Mouse (Mus musculus) embryo, embryonic 9.5 days (tissue): Measurements from ENCODE around the gene Lclat1.
"Not testable (repeated sequence)": the region's sequence is repeated elsewhere in the genome, so short reads cannot be mapped to it uniquely, and the experiment has no call there.

Source experiments
- DNase-seq: peaks from one replicate; pipeline ENCODE4 v3.0.0-alpha.2; 2017; ENCODE audit errors: extremely low spot score

Gene Lclat1

DNA sequence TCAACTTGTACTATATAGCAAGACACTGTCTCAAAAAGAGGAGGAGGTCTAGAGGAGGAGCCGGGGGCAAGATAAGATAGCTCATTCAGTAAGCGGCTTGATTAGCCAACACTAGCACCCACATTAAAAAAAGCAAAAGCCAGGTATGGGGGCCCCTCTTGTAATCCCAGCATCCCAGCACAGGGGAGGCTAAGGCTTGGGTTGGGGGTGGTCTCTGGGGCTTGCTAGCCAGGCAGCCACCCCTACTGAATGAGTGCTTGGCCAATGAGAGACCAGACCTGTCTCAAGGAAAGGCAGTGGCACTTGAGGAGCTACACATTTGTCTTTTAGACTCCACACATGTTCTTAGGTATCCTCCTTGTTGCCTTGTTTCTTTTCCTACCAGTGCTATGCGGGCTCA lies 136.8 kb downstream of the Lclat1 start:
- DNase-seq = no peak

DNA sequence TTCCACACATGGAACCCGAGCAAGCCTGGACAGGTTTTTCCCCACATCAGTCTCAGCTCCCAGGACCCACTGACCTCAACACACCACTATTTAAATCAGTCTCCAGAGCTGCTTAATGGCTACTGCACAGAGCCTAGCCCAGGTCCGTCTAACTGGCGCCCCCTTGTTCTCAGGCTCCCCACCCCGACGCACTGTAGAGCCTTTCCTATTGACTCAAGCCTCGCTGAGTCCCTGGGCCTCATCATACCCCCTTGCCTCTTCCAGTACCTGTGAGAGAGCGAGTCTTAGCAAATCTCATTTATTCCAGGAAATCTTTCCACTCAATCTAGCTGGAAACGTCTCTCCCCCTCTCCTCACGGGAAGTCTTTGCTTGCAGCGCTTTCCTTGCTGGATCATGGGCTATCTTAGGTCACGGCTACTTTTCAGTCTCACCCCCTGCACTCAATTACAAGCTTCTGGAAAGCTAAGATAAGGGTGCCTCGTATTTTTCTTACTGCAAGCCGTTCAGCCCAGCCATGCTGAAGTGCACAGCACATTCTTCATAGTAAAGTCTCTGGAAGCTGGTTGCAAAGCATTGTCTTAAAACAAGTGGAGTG lies 137.4 kb downstream of the Lclat1 start:
- no peak for DNase-seq

DNA sequence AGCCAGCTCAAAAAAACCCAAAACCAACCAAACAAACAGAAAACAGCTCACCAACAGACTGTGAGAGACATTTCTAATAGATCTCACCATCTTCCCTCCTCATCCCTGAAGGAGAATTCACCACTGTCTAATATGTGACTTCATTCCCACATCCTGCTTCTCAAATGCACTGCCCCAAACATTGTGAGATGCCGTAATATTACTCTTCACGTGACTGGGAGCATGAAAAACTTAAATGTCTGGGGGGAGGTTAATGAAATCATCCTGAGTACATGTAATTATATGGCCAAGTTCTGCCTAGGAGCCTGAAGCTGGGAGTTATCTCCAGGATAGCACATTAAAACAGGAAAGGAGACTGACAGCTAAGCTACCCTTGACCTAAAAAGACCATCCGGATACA lies 138.3 kb downstream of the Lclat1 start:
- DNase-seq = no peak

DNA sequence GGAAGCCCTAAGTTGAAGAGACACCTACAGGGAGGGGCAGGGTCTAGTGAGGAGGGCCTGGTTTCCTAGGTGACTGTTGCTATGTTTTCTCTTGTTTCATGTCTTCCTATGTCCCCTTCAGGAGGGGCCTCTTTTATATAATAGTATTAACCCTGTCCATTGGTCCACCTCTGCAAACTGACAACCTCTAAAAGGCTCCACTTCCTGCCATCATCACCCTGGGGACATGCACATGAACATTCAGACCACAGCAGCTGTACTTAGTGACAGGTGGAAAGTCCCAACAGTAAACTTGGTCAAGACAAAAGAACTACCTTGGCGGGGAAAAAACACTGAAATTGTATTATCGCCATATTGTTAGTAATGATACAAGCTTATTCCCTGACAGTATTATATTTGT lies 139.1 kb downstream of the Lclat1 start:
- DNase-seq = no peak

DNA sequence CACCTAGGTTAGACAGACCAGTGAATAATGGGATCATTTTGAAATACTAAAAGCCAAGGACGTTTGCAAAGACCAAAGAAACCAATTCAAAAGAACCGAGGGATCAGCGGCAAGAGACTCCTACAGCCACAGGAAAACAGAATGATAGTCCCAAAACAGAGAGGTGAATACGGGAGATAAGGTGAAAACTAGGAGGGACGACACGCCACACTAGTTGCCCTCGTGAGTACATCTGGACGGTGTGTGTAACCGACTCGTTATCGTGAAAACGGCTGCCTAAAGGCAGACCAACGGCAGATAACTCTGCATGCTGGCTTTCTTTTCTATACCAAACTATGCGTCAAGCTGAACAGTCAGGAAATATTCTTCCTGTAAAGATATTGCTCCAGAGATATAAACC lies 140.0 kb downstream of the Lclat1 start:
- DNase-seq = no peak

DNA sequence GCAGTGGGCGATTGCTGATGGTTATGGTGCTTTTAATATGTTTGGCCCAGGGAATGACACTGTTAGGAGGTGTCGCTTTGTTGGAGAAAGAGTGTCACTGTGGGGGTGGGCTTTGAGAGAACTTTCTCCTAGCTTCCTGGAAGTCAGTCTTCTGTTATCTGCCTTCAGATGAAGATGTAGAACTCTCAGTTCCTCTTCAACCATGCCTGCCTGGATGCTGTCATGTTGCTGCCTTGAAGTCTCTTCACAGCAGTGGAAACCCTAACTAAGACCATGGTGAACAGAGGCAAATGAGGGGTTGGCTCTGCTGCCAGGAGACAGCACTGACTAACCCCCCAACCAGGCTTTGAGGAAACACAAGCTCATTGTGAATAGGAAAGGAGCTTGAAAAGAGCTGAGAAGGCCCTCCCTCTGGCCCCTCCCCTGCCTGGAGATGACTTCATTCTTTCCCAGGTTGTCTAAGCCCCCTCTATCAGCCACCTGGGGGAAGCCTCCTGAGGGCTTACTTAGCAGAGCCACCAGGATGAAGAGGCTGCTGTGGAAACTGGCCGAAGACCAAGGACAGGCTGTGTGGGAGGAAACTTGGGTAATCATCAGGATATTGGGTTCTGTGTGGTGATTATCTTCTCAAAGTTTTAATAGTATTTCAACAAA lies 142.8 kb downstream of the Lclat1 start:
- DNase-seq = no peak

DNA sequence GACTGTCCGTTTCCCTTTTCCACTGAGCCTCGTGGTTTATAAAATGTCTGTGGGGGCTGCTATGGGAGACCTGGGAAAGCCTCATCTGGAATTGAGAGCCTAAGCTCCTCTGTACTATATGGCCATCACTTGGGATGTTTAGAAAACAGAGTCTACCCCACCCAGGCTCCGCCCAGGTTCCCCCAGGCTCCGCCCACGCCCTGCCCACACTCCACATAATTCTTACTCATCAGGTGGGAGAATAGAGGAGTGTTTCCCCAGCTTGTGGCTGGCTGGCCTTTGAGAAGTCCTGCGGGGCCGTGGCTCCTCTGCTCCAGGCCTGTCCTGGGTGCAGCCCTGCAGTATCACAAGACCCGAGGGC lies 143.3 kb downstream of the Lclat1 start:
- DNase-seq = no peak

DNA sequence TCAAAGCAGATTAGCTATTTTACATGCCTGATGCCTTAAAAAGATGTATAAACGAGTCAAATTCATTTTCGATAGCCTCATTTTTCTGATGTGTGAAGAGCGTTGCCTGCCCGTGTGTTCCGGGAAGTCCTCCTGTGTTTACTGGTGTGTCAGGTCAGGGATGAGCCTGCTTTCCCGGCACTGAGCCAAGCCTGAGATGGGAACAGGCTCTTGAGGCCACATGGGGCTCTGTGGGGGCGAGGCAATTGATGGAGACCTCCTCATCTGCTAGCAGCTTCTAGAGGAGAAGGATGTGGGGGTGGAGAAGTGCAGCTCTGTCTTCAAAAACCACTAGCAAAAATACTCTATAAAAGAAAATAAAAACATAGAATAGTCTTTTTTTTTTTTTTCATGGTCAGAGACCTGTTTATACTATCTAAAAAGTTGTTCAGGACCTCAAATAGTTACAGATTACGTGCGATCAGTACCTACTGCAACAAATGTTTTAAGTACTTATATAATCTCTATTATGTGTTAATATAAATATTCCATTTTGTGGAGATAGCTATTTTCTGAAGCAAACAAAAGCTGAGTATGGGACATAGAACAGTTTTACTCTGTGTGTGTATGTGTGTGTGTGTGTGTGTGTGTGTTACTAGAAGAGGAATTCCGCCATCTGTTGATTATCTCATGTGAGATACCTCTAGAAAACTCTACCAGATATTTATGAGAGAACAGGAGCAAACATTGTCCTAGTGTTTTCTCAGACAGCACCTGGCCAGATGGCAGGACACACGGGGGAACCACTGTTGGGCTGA lies 144.2 kb downstream of the Lclat1 start:
- DNase-seq = no peak

DNA sequence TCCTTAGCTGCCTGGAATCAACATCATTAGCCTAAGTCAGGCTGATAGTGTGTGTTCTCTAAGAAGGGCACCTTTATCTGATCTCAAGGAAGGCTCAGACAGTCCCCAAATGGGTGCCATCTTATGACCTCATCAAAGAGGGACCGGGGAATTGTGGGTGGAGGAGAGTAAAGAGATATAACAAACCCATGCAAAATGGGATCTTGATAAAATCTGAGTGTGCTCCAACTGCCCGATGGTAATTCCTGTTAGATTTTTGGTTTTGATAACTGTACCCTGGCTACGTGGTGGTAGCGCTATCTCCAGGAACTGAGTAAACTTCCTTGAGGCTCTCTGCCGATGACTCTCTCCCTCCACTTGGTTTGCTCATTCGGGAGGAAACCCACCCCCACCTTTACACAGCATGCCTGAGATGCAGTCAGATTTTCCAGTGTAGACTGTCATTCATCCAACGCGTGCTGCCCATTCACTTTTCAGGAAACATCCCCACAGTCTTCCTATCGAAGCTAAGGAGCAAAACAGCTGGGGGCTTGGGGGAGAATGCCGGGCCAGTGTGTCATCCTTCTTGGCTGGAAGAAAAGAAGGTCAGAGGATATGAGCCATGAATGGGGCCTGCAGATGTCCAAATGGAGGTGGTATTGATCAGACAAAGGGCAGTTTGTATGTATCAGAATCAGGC lies 145.6 kb downstream of the Lclat1 start:
- DNase-seq = no peak

DNA sequence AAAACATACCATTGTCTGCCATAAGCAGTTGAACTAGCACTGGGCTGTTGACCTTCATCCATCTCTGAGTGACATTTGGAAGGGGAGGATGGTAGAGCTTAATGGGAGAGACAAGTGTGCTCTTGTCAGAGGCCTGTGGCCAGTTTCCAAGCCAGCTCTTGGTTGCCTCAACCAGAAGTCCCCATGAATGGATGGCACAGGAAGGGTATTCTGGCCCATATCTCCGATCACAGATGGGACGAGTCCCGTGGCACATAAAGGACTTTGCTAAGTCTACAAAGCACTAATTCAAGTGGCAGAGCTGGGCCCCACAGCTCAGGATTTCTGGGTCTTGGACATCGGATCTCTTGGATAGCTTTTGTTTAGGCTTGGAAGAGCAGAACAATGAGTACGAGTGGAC lies 148.0 kb downstream of the Lclat1 start:
- DNase-seq = no peak

DNA sequence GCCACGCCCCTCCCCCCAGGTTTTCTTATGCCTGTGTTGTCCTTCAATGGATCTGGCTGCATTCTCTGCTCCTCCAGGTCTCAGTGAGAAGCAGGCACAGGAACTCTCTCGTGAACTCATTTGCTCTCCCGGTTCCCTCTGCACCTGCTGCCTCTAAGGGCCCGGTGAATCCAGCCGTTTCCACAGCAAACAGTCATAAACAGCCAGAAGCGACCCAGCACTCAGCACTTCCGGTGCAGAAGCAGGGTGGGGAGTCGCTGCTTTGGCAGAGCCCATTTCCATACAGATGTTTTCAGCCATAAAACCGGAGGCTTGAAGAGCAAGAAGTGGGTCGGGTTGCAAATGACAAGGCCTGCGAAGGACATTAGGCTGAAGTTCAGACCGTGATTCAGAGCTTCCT lies 150.8 kb downstream of the Lclat1 start:
- no peak for DNase-seq

DNA sequence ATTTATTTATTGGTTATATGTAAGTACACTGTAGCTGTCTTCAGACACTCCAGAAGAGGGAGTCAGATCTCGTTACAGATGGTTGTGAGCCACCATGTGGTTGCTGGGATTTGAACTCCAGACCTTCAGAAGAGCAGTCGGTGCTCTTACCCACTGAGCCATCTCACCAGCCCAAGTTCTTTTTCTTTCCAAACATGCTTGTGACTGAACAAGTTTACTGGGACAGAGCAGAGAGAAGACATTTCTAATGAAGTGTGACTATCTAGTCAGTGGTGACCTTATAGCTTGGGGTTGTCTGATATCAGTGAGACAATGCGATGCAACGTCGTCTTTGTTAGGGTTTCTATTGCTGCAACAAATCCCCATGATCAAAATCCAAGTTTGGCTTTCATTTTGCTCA lies 151.5 kb downstream of the Lclat1 start:
- not testable (repeated sequence) for DNase-seq

DNA sequence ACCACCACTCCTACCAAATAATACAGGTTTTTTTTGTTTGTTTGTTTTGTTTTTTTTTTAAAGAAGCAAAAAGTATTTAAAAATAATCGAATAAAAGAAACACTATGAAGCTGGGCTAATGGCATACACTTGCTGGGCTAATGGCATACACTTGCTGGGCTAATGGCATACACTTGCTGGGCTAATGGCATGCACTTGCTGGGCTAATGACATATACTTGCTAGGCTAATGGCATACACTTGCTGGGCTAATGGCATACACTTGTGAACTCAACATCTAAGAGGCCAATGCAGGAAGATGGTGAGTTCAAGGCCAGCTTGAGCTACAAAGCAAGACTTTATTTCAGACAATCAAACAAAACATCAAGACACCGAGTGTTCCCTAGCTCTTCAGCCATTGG lies 154.8 kb downstream of the Lclat1 start:
- no peak for DNase-seq

DNA sequence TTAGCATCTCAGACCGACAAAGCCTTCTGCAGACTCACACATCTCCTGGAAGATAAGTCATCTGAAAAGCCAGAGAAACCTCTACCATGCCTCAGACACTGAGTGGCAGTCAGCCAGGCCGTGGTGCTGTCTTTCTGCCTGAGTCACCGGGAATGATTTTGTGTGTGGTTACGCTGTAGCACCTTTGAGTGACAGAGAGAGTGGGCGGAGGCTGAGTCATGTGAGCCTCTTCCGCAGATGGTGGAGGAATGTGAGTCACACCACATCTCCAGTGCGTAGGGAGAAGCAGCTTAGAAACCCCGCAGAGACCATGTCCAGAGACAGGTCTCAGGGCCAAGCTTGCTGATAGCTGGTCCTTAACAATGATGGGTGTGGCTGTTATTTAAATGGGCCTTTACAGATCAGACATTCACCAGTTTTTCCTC lies 155.3 kb downstream of the Lclat1 start:
- no peak for DNase-seq

DNA sequence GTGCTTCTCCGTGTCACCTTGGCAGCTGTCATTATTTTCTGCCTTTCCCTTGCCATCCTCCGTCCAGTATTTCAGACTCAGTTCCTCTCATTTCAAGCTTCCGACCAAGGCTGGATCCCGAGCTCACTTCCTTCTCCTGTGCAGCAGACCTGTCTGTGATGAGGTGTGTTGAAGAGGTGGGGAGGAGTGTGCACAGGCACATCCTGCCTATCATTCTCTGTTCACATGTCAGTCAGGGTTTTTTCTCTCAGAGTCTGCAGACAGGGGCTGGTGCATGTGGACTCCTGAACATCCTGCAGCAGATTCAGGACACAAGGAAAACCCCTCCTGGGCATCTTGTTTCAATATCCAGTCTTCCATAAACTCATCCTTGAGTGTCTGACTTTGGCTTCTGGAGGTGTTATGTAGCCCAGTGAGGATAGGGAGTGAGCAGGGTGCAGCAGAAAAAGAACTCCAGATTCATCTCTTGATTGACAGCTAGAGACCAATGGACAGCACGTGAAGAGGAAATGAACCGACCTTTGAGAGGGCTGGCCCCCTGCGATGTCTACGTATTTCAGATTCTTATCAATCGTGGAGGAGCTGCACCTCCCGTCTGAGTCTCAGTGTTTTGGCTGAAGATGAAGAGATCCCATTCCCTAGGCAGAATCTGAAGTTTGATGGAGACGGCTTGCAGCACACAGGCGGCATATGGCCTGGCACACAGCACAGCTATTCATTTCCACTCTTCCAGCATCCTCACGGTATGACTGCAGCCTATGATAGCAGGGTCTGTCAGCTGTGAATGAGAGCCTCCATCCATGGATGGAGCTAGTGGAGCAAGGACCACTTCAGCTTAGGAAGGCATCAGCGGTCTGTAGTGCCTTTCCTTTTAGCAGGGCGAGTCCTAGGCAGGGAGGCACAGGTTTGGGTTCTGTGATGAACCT lies 163.3 kb downstream of the Lclat1 start:
- no peak for DNase-seq

DNA sequence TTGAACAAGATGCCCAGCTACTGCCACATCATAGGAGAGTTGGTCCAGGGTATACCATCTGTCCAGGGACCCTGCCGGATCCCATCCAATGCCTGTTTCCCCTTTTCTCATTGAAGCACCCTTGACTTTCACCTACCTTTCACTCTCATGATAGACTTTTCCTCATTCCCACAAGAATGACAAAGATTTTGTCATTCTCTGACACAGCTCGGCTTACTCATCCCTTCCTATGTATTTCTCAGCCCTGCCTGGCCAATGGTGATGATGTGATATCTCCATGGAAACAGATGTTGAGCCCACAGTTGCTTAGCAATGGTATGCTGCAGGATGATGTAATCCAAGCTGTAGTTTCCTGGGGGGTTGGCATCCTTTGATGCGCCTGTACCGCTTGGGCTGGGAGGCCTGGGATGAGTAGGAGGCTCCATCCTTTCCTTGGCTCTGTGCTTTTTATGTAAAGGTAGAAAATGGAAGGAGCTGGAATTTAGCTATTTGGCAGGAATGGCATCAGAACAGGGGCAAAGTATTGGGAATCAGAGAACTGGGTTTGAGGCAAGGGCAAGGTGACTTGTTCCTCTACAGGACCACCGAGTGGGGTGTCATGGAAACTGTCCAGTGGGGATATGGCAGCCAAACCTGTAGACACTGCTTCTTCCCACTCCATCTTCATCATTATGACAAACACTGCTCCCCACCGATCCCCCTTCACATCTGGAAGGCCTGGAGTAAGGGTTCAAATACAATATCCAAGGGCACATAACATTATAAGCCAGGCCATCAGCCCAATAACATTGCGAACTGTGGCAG lies 164.2 kb downstream of the Lclat1 start:
- no peak for DNase-seq

DNA sequence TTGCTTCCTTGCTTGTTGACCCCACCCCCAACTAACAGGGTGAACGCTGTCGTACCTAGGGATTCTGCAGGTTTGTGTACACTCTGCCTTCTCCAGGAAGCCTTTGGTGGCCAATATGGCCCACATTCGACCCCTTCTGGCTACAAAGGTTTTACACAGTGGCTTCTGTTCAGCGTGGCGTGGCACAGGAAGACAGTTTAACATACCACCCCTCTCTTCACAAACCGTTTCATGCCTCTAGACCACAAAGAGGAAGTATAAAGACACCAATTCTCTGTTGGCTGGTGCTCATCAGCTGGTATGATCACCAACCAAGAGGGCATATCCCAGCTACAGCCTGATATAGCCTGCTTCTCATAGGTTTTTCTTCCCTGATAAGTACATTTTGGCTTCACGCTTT lies 166.0 kb downstream of the Lclat1 start:
- no peak for DNase-seq

DNA sequence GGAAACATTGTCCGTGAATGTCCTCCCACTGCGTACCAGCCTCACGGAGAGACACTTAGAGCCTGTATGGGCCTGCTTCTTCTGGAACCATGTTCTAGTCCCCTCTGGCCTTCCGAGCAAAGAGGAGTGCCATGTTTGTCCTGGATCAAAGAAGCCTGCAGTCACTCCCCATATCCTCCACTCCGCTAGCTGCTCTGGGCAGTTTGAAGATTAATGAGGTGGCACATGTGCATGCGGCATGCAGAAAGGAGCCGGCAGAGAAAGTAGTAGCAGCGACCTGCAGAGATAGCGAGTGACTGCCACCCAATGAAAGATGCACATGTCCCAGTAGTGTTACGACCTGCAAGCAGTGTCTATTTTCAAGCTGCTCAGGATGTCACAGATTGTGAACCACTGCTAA lies 167.3 kb downstream of the Lclat1 start:
- no peak for DNase-seq

DNA sequence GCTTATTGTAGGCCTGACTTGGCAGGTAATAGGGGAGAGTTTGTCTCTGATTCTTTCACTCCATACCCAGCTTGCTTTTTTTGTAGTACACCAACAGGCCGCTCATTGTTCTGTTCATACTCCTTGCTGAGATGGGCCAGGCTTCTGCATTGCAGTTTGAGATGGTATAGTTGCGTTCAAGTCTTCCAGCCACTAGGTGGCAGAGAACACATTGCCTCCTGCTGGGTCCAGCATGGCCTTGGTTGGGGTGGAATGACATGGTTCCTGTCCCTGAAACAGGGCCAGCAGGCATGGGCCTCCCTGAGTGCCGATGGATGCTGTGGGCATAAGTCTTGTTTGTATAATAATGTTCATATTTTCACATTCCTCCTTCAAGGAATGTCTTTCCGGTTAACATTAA lies 170.0 kb downstream of the Lclat1 start:
- DNase-seq = no peak

DNA sequence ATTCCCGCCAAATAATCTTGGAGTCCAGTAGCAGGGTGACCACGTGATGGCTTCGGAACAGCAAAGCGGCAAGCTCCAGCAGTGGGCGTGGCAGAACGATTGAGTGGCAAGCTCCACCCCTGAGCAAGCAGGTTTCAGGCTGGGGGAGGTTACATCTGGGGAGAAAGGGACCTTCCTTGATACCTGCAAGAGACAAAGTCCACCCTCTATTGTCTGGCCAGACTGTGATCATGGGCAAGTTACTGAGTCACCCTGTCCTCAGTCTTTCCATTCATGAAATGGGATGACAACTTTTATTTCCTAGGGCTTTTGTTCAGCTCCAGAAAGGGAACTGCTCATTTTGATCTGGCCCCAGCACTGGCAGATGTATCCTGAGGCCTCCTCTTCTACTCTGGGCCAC lies 174.9 kb downstream of the Lclat1 start:
- not testable (repeated sequence) for DNase-seq

DNA sequence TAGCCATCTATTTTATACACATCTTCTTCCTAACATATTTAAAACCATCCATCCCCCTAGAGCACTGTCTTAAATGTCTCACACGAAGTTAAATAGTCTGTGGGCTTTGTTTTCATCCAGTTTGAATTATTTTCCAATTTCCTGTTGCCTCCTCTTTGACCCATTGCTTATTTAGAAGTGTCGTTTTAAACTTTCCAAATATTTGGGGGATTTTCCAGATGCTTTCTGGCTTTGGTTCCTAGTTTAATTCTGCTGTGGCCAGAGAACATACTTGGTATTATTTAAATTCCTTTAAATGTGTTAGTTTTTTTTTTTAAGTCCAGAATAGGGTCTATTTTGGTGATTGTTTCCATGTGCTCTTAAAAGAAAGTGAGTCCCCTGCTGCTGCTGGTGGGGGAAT lies 176.5 kb downstream of the Lclat1 start:
- DNase-seq = no peak
